Mouse (Mus musculus): ENCODE results near the gene Tinagl1. TPM values are rescaled to one million over a fixed set of nuclear protein-coding genes. Genes with fewer than 3 reads are reported as not detected.

Gene Tinagl1
- 213 and 288 TPM in 2 replicates for polyA plus RNA-seq (2015; fragmentation: Nextera tagmentation; extraction: Ambion mirVana)

DNA sequence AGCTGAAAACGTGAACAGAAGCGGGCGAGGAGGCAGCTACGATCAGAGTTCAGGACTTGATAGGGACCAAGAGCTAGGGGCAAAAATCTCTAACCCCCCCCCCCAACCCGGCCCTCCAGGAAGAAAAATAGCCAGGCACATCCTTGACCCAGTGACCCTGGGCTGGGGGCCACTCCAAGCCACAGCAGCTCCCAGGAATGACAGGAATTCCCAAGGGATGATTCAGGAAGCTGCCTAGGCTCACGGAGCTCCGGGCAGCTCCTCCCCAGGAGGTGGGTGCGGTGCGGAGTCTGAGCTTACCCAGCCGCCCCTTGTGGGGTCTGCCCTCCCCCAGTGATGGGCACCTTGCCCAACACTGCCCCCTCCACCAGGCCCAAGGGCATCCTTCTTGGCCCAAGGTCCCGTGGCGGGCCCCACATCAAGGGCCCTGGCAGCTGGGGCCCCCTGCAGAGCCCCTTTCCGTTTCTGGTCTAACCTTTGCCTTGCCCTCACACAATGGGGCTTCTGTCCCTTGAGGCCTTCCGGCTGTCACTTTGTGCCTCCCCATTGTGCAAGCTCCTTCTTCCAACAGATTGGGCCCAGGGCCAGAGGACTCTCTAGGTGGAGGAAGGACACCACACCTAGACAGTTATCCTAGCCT lies at the start of gene Tinagl1:
Gene Tinagl1 (minus strand): TSS at position 51 of the 640 bp plus-strand sequence.
- H3K27ac ChIP-seq (ENCODE audit: low read length) = peak within 1 kb of the TSS; percentile 93
- DNase-seq (ENCODE audit: low spot score) (peak; percentile 77), ATAC-seq (peak; percentile 50)
- H3K4me3 ChIP-seq (ENCODE audit: low read depth, low read length) = peak within 1 kb of the TSS; percentile 50
- peaks cover 50% of the 10 kb centered on the region; the same call in 1 of the 2 replicates for H3K4me1 ChIP-seq (ENCODE audit: insufficient read depth, low read depth, low read length)
- 2% methylated on average over 10 of the region's 14 CpGs for WGBS
- no peaks in the 10 kb centered on the region for H3K9me3 ChIP-seq (ENCODE audit: low read length)
- no peaks in the 10 kb centered on the region for H3K27me3 ChIP-seq (replicated peaks; ENCODE audit: insufficient read depth, low read length)
- H3K9ac ChIP-seq (replicated peaks; ENCODE audit: low read depth) = peak within 1 kb of the TSS; percentile 69
- H3K36me3 ChIP-seq (ENCODE audit: insufficient read depth, low read length) = no peaks in the 10 kb centered on the region
- TF ChIP-seq EP300 (IDR thresholded peaks at IDR 0.05) = peak; percentile 49
- TF ChIP-seq CTCF (IDR thresholded peaks at IDR 0.05) = no peak
- peak within 1 kb of the TSS; percentile 64 for H3K4me2 ChIP-seq (replicated peaks; ENCODE audit: low read depth, low read length)

GRCm38 (mm10) chr4:130224071-130224470 lies 49.1 kb upstream of the Tinagl1 start:
- Histone ChIP-seq H3K27me3 (replicated peaks; ENCODE audit: insufficient read depth, low read length) (no peaks in the 10 kb centered on the region), H3K9me3 (ENCODE audit: low read length) (no peaks in the 10 kb centered on the region), H3K4me2 (replicated peaks; ENCODE audit: low read depth, low read length) (no peak overlapping the region), H3K27ac (ENCODE audit: low read length) (no peak overlapping the region), H3K36me3 (ENCODE audit: insufficient read depth, low read length) (no peaks in the 10 kb centered on the region), H3K4me3 (ENCODE audit: low read depth, low read length) (no peak overlapping the region), H3K9ac (replicated peaks; ENCODE audit: low read depth) (no peak overlapping the region), H3K4me1 (ENCODE audit: insufficient read depth, low read depth, low read length) (no peaks in the 10 kb centered on the region)
- ATAC-seq = no peak
- TF ChIP-seq CTCF (IDR thresholded peaks at IDR 0.05) = no peak
- no peak for TF ChIP-seq EP300 (IDR thresholded peaks at IDR 0.05)
- no peak for DNase-seq (ENCODE audit: low spot score)

DNA sequence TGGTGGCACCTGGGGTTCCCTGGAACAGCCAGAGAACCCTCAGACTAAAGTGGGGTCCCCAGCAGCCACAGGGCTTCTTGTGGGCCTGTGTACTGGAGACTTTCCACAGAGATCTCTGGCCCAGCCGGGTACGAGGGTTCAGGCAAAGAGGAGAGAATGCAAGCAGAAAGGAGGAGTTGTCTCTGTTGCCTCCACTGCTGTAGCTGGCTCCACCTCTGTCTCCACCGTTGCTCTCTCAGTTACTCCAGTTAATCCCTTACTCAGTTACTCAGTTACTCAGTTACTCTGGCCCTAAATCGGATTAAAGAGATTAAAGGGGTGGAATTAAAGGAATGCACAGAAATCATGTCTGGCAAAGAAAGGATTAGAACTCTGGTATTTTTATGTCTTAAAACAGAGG lies 47.3 kb upstream of the Tinagl1 start, which contains the start of gene Gm853:
Gene Gm853 (minus strand): TSS at position 223 of the 400 bp plus-strand sequence.
- Histone ChIP-seq H3K27me3 (replicated peaks; ENCODE audit: insufficient read depth, low read length) (no peaks in the 10 kb centered on the region), H3K4me2 (replicated peaks; ENCODE audit: low read depth, low read length) (no peak within 1 kb of the TSS), H3K27ac (ENCODE audit: low read length) (no peak within 1 kb of the TSS), H3K4me3 (ENCODE audit: low read depth, low read length) (no peak within 1 kb of the TSS), H3K36me3 (ENCODE audit: insufficient read depth, low read length) (no peaks in the 10 kb centered on the region), H3K9me3 (ENCODE audit: low read length) (no peaks in the 10 kb centered on the region), H3K9ac (replicated peaks; ENCODE audit: low read depth) (no peak within 1 kb of the TSS), H3K4me1 (ENCODE audit: insufficient read depth, low read depth, low read length) (no peaks in the 10 kb centered on the region)
- DNase-seq (ENCODE audit: low spot score) (no peak), ATAC-seq (no peak)
- WGBS = 52% methylated on average over 4 of the region's 4 CpGs
- TF ChIP-seq CTCF (IDR thresholded peaks at IDR 0.05) (no peak), EP300 (IDR thresholded peaks at IDR 0.05) (no peak)

- Histone ChIP-seq H3K9me3 (ENCODE audit: low read length) (no peaks in the 10 kb centered on the region), H3K4me2 (replicated peaks; ENCODE audit: low read depth, low read length) (no peak overlapping the region), H3K27ac (ENCODE audit: low read length) (no peak overlapping the region), H3K36me3 (ENCODE audit: insufficient read depth, low read length) (no peaks in the 10 kb centered on the region), H3K4me3 (ENCODE audit: low read depth, low read length) (no peak overlapping the region), H3K4me1 (ENCODE audit: insufficient read depth, low read depth, low read length) (no peaks in the 10 kb centered on the region), H3K27me3 (replicated peaks; ENCODE audit: insufficient read depth, low read length) (no peaks in the 10 kb centered on the region), H3K9ac (replicated peaks; ENCODE audit: low read depth) (no peak overlapping the region)
- WGBS = 71% methylated on average over 9 of the region's 9 CpGs
- ATAC-seq (no peak), DNase-seq (ENCODE audit: low spot score) (no peak)
- TF ChIP-seq EP300 (IDR thresholded peaks at IDR 0.05) = no peak
Measured at GRCm38 (mm10) chr4:130220176-130220575, 45.3 kb upstream of the Tinagl1 start.

DNA sequence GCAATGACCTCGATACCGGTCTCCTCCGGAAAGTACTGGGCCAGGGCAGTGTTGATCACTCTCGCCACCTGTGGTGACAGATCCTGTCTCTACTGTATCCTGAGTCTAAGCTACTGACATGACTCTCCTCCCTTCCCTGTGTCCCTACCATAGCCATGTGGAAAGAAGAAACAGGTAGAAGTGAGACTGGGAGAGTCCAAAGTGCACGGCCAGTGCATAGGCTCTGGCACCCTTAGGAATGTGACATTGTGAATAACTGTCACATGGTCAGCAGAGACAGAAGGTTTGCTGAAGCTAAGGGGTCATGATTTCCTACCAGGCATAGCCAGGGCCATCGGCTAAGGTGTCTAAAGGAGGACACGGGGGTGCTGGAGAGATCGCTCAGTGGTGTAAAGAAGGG lies 40.5 kb upstream of the Tinagl1 start:
- Histone ChIP-seq H3K4me2 (replicated peaks; ENCODE audit: low read depth, low read length) (no peak overlapping the region), H3K27me3 (replicated peaks; ENCODE audit: insufficient read depth, low read length) (no peaks in the 10 kb centered on the region), H3K27ac (ENCODE audit: low read length) (no peak overlapping the region), H3K9ac (replicated peaks; ENCODE audit: low read depth) (no peak overlapping the region), H3K36me3 (ENCODE audit: insufficient read depth, low read length) (no peaks in the 10 kb centered on the region), H3K4me1 (ENCODE audit: insufficient read depth, low read depth, low read length) (no peaks in the 10 kb centered on the region), H3K9me3 (ENCODE audit: low read length) (no peaks in the 10 kb centered on the region), H3K4me3 (ENCODE audit: low read depth, low read length) (no peak overlapping the region)
- ATAC-seq (no peak), DNase-seq (ENCODE audit: low spot score) (no peak)
- TF ChIP-seq CTCF (IDR thresholded peaks at IDR 0.05) = no peak
- TF ChIP-seq EP300 (IDR thresholded peaks at IDR 0.05) = no peak
- WGBS = 84% methylated on average over 8 of the region's 8 CpGs

DNA sequence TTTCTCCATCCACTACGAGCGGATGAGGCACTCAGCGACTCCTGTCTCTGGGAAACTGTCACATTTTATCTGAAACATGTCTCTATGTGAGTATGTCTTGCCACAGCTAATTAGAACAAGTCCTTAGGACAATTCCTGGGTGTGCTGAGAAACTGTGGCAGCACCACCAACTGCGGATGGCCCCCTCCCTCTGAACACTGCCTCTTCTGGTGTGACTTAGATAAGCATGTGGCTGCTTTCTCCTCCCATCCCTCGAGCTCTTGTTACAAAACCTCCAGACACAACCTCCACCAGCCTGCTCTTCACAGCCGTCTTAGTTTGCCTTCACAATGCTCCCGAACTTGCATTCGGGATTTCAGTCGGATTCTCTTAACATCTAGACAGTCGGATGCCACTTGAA lies 38.9 kb upstream of the Tinagl1 start:
- no peak for ATAC-seq

More for the DNA sequence above, 38.9 kb upstream of the Tinagl1 start:
- Histone ChIP-seq H3K4me2 (replicated peaks; ENCODE audit: low read depth, low read length) (no peak overlapping the region), H3K9me3 (ENCODE audit: low read length) (no peaks in the 10 kb centered on the region), H3K36me3 (ENCODE audit: insufficient read depth, low read length) (no peaks in the 10 kb centered on the region), H3K27me3 (replicated peaks; ENCODE audit: insufficient read depth, low read length) (no peaks in the 10 kb centered on the region), H3K4me1 (ENCODE audit: insufficient read depth, low read depth, low read length) (no peaks in the 10 kb centered on the region), H3K9ac (replicated peaks; ENCODE audit: low read depth) (no peak overlapping the region), H3K4me3 (ENCODE audit: low read depth, low read length) (no peak overlapping the region), H3K27ac (ENCODE audit: low read length) (no peak overlapping the region)
- WGBS = 62% methylated on average over 10 of the region's 10 CpGs
- no peak for DNase-seq (ENCODE audit: low spot score)
- no peak for TF ChIP-seq EP300 (IDR thresholded peaks at IDR 0.05)
- no peak for TF ChIP-seq CTCF (IDR thresholded peaks at IDR 0.05)
